Mouse (Mus musculus) heart, adult 9 months (tissue): ENCODE results near the gene Hoxb6.

Experiments
- DNase-seq, 2 experiments: peaks; one replicate each; pipeline ENCODE4 v3.0.0; 2022; ENCODE audit warnings: low spot score in 2 of 2

Hoxb6 gene

GRCm38 (mm10) chr11:96336597-96336996 is 44.3 kb downstream of the Hoxb6 start:
- no peak for DNase-seq

GRCm38 (mm10) chr11:96337026-96337425 is 44.8 kb downstream of the Hoxb6 start:
- no peak for DNase-seq

DNA sequence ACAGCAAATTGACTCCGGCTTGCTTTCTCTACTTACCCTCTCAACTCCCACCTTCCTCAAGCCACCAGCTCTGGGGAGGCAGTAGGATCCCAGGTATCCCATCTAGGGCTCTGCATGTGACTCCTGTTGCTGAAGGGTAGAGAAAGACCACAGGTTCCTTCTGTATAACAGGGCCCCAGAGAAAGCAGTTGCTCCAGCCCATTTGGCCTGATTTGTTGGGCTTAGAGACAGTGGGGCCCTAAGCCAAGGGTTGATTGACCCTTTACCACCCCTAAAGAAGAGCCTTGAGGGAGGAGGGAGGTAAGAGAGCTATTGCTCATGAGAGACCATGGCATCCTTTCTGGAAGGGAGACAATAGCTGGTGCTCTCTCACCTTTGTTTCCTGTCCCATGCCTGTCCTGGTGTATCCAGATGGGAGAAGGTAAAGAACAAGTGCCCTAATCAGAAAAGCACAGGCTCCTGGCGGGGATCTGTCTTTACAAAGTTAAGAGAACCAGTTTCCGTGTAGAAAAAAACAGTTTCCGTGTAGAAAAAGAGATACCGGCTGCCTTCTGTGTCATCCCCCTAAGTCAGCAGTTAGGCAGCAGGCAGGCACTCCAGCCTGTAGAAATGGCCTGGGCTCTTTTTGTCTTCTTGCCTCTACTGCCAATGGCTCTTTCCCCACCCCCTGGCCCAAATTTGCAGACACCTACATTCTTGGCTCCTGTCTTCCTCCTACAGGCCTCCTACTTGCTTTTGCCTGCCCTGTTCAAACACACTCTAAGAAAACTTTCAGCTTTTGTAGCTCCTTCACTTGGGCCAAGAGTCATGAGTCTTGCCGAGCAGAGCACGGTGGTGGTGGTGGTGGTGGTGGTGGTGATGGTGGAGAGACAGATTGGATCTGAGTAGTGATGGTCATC is 46.9 kb downstream of the Hoxb6 start:
- no peak for DNase-seq

- no peak for DNase-seq
These were observed 48.6 kb downstream of the Hoxb6 start for GRCm38 (mm10) chr11:96340698-96341365.

GRCm38 (mm10) chr11:96341701-96342575 is 49.7 kb downstream of the Hoxb6 start:
- DNase-seq = peak in 1 of 2 experiments; percentile 37

DNA sequence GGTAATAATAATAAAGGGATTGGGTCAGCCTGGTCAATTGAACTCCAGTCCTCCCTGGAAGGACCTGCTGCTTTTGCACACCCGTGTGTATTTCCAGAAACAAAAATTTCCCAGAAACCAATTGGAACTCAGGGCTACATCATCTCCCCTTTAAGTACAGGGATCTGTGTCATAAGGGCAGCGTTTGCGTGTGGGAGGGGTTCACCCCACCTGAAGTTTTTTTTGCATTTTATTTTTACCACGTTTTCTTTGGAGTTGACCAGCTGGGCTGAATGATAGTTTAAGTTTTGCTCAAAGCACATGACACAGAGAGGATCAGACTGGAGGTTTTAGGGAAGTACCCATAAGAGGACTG is 50.3 kb downstream of the Hoxb6 start:
- DNase-seq = no peak

DNA sequence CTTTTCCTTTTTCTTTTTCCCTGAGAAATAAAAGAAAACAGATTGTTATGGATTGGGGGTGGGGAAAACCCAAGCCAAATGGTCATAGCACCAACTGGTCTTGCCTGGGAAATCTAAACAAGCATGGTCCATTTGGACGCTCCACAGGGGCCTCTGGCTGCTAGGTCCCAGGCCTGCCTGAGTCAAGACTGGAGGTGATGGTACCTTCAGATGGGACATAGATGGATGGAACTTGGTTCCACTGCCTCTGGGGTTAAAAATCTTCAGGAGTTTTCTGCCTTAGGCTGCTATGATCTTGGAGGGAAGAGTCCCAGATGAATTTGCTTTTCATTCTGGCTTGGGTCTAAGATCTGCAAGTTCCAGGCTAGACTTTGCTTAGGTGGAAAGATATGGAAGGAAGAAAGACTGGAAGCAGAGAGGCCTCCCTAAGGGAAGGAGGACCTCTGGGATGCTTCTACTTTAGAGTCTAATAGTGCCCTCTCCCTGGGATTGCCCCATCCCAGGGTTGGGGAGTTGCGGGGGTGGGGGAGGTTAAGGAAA is 51.0 kb downstream of the Hoxb6 start:
- no peak for DNase-seq

DNA sequence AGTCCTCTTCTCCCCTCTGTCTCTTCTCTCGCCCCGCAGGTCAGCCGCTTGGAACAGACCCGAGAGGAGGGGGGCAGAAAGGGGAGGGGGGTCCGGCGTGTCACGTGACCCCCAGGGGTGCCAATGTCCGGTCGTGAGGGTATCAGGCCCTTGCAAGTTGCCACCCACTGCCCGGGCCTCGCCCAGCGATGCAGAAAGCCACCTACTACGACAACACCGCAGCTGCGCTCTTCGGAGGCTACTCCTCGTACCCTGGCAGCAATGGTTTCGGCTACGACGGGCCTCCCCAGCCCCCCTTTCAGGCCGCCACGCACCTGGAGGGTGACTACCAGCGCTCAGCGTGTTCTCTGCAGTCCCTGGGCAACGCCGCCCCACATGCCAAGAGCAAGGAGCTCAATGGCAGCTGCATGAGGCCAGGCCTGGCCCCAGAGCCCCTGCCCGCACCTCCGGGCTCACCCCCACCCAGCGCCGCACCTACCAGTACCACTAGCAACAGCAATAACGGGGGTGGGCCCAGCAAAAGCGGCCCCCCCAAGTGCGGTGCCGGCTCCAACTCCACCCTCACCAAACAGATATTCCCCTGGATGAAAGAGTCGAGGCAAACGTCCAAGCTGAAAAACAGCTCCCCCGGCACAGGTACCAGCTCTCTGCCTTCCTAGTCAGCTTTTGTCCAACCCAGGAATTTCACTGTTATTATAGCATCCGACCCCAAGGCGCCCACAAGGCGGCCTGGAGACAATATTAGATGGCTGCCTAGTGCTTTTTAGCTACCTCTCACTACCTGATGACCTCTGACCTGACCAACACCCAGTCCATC is 52.0 kb downstream of the Hoxb6 start:
- DNase-seq = no peak

GRCm38 (mm10) chr11:96344878-96345159 is 52.5 kb downstream of the Hoxb6 start:
- DNase-seq = no peak

DNA sequence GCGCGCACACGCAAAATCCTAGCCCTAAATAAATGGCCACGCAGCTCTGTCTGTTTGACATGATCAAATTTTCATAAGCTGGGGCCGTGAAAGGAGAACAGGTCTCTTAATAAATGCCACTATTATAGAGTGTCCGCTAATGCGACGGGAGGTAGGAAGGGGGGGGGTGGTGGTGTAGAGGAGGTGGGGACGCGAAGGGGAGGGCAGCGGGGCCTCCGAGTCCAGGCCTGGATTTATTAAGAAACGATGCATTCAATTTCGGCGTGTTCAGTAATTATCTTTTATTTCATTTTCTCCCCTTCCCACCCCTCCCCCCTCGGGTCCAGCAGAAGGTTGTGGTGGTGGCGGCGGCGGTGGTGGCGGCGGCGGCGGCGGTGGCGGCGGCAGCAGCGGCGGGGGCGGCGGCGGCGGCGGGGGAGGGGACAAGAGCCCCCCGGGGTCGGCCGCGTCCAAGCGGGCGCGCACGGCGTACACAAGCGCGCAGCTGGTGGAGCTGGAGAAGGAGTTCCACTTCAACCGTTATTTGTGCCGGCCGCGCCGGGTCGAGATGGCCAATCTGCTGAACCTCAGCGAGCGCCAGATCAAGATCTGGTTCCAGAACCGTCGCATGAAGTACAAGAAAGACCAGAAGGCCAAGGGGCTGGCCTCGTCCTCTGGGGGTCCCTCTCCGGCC is 53.1 kb downstream of the Hoxb6 start:
- no peak for DNase-seq

DNA sequence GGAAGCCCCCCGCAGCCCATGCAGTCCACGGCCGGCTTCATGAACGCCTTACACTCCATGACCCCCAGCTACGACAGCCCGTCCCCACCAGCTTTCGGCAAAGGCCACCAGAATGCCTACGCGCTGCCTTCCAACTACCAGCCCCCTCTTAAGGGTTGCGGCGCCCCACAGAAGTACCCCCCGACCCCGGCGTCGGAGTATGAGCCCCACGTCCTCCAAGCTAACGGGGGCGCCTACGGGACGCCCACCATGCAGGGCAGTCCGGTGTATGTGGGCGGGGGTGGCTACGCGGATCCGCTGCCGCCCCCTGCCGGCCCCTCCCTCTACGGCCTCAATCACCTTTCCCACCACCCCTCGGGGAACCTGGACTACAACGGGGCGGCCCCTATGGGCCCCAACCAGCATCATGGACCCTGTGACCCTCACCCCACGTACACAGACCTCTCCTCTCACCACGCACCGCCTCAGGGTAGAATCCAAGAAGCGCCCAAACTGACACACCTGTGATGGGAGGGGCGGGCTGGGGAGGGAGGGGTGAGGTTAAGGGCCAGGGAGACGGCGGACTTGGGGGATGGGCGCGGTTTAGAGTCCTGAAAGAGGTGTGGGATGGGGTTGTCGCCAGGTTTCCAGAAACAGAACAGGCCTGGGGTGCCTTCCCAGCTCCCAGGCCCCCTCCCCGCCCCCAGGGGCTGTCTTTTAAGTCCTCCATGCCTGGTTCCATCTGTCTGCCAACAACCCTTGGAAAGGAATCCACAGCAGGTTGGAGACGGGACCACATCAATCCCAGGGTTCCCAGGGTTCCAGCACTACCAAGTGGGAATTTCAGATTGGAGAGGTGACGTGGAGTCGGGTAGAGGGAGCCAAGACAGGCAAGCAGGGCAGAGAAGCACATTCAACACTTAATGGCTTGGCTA is 53.9 kb downstream of the Hoxb6 start:
- no peak for DNase-seq

DNA sequence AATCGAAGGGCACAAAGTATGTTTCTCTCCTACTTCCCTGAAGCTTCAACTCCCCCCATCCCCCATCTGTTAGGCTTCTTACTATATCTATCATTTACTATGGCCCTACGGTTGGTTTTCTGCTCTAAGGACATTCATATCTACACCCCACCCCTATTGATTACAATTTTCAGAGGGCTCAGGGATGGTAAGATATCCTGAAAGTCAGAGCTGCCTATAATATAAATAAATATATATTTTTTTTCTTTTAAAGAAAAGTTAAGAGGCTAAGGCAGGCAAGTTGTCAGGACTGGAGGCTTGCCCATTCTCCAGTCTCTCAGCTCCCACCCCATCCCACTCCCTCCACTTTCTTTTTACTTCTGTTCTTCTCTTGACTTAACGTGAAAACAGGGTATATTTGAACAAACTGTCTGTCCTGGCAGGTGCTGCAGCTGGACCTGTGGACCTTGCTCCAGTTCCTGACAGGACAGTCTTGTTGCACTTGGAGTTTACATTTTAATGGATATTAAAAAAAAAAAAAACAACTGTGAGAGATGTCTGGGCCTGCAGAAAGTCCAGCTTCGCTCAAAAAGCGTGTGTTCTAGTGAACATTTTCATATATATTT is 54.7 kb downstream of the Hoxb6 start:
- DNase-seq = no peak

- DNase-seq = no peak
These were observed 55.4 kb downstream of the Hoxb6 start for GRCm38 (mm10) chr11:96347717-96348116.

- no peak for DNase-seq
These were observed 56.1 kb downstream of the Hoxb6 start for GRCm38 (mm10) chr11:96348141-96348928.

DNA sequence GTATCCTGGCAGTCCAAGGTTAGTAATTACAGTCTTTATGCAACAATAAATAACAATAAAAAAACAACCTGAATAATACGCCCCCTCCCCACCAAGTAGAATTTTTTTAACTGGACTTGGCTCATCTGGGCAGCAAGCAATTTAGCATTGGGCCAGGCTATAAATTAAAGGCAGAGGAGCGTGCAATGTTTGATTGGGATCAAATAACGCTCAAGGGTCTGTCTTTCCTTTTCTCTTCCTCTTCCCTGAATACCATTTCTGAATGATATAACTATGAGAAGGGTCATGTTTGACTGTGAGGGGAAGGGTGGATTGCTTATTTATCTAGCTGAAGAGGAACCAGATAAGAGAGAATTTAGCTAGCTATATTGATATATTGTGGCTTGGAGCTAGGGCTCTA is 56.7 kb downstream of the Hoxb6 start:
- DNase-seq = no peak

DNA sequence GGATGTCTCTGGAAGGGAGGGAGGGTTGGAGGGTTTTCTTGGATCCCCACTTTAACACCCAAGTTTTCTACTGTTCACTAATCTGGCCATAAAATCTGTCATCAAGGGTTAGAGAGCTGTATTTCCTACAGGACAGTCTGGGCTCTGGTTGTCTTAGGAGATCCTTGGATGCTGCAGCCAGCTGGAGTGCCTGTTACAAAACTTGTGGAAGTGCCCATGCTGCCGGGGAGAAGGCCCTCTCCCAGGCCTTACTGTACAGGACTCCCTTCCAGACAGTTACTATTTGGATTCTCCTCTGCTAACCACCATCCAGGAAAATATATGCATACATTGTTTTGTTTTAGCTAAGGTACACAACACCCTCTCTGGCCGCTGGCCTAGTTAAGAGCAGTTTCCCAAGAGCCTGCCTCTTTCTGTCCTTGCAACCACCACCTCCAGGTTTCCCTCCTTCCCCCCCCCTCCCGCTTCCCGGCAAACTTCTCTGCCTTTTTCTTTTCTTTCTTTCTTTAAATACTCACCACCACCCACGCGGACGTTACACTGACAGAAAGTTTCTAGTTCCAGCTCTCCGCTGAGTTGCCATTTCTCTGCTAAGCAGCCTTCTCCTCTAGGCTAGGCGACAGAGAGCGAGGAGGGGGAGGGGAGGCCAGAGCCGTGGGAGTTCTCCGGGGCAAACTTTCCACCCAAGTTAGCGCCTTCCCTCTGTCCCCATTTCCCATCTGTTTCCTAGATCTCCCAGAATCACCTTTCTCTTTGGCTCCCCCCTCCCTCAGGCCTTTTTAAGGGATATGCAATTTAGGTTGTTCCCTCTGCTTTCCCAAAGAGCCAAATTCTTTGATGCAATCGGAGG is 57.4 kb downstream of the Hoxb6 start:
- no peak for DNase-seq

DNA sequence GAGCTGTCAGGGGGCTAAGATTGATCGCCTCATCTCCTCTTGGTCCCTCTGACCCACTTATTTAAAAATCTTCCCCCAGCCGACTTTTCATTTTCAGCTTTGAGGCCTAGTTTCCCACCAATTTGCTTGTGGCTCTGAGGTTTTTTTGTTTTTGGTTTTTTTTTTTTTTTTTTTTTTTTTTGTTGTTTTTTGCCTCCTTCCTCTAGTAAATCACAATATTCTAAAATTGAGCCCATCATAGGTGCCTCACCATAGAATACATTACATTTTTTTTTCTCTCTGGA is 58.0 kb downstream of the Hoxb6 start, which contains the start of gene Hoxb2:
Hoxb2 (plus strand) TSS at position 185 of the 284 bp plus-strand sequence.
- DNase-seq = no peak

GRCm38 (mm10) chr11:96350791-96351190 is 58.5 kb downstream of the Hoxb6 start:
- DNase-seq = no peak
